Mouse (Mus musculus): ENCODE results near the gene Mon2. TPM values are rescaled to one million over a fixed set of nuclear protein-coding genes. Genes with fewer than 3 reads are reported as not detected.

Mon2 gene
- total RNA-seq, 2 experiments from 2014 or later = 98.6 to 104 TPM

GRCm38 (mm10) chr10:122957918-122958317 is 118.4 kb downstream of the Mon2 start:
- no peak for TF ChIP-seq CTCF (IDR thresholded peaks at IDR 0.05)
- Histone ChIP-seq H3K4me3 (no peak overlapping the region), H3K27ac (no peak overlapping the region)
- no peak for DNase-seq (ENCODE audit: extremely low spot score in 1 of 2, low spot score in 2 of 2)
- intact Hi-C loops (cut with DNase I) = no loop called here

GRCm38 (mm10) chr10:122953576-122953975 is 122.7 kb downstream of the Mon2 start:
- intact Hi-C loops (cut with DNase I) = no loop called here
- H3K4me3 ChIP-seq = no peak overlapping the region
- H3K27ac ChIP-seq = no peak overlapping the region
- DNase-seq (ENCODE audit: extremely low spot score in 1 of 2, low spot score in 2 of 2) = no peak
- no peak for TF ChIP-seq CTCF (IDR thresholded peaks at IDR 0.05)

GRCm38 (mm10) chr10:122950966-122951365 is 125.3 kb downstream of the Mon2 start:
- TF ChIP-seq CTCF (IDR thresholded peaks at IDR 0.05) = no peak
- no peak overlapping the region for H3K27ac ChIP-seq
- intact Hi-C loops (cut with DNase I) = no loop called here
- no peak for DNase-seq (ENCODE audit: extremely low spot score in 1 of 2, low spot score in 2 of 2)
- no peak overlapping the region for H3K4me3 ChIP-seq

GRCm38 (mm10) chr10:122944888-122945287 is 131.4 kb downstream of the Mon2 start:
- H3K27ac ChIP-seq = no peak overlapping the region
- TF ChIP-seq CTCF (IDR thresholded peaks at IDR 0.05) = no peak
- DNase-seq (ENCODE audit: extremely low spot score in 1 of 2, low spot score in 2 of 2) = no peak
- intact Hi-C loops (cut with DNase I) = no loop called here
- no peak overlapping the region for H3K4me3 ChIP-seq

DNA sequence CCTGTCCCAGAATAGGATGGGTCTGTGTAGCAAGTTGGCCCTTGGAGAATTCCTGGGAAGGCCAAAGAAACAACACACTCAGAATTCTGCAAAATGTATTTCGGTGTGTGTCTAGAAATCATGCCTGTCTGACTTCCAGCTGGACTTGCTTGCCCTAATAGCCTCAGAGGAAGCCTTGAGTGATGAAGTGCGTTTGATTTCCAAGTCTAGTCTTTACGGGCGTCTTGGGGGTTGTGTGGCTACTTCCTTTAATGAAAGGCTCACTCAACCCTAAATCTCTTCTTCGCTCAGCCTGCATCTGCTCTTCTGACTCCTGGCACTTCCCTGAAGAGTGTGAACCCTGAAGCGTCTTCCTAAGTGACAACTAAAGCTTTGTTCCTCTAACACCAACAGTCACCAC is 132.5 kb downstream of the Mon2 start:
- no peak overlapping the region for H3K4me3 ChIP-seq
- no peak for DNase-seq (ENCODE audit: extremely low spot score in 1 of 2, low spot score in 2 of 2)
- TF ChIP-seq CTCF (IDR thresholded peaks at IDR 0.05) = no peak
- H3K27ac ChIP-seq = no peak overlapping the region
- intact Hi-C loops (cut with DNase I) = no loop called here

DNA sequence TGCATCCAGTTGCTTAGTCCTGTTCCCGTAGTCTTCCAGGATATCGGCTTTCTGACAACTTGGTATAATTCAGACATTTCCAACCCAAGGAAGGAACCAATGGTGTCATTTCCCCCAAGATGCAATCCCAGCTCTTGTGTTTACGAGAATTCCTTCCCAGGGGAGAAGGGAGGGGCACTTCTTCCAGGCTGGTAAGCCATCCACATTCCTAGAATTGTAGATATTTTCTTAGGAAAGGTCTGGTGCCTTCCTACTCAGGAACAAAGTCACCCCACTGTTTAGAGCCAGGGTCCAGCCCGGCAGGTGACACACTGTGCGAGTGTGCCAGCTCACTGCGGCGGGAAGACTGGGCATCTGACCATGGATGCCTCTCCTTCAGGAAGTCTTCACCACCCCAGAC is 133.5 kb downstream of the Mon2 start:
- Histone ChIP-seq H3K27ac (no peak overlapping the region), H3K4me3 (no peak overlapping the region)
- DNase-seq (ENCODE audit: extremely low spot score in 1 of 2, low spot score in 2 of 2) = no peak
- intact Hi-C loops (cut with DNase I) = no loop called here
- TF ChIP-seq CTCF (IDR thresholded peaks at IDR 0.05) = no peak

Small RNA genes lying within 50 kb of the gene (microRNA-seq; reads per million reads assigned to microRNA genes)
- gene Mirlet7i = 46,288 to 67,704 reads per million in 2 experiments

Other genes with a start within 250 kb of the Mon2 start
- 100 to 1,000 TPM; 103 to 109 TPM for gene Usp15, start 120.5 kb upstream of the Mon2 start, total RNA-seq (2021)
- gene Fam19a2, start 187.5 kb upstream of the Mon2 start, total RNA-seq (2021) = 10 to 100 TPM; 68.7 to 70.7 TPM